Mouse (Mus musculus) small intestine, adult 2 months (tissue): ENCODE measurements at regions not wholly inside any gene's neighbourhood (a gene's known extent, or its start where the extent isn't known, plus 50 kb on each side); places are given as distances from the start of the nearest gene placed in this dataset.

Experiments
- CTCF ChIP-seq: fragments of 200-500 bp; IDR thresholded peaks from 2 replicates; pipeline ENCODE4 v1.5.1; 2012; ENCODE audit warnings: low read depth, mild to moderate bottlenecking, control low read depth, inconsistent platforms, low read length, moderate library complexity, mixed read lengths; ENCODE audit not compliant: insufficient replicate concordance, insufficient read length; ENCODE audit errors: extremely low read depth
- POLR2A ChIP-seq: fragments of 200-500 bp; IDR thresholded peaks from 2 replicates; pipeline ENCODE4 v1.6.1; 2012; ENCODE audit warnings: low read depth, mild to moderate bottlenecking, control low read depth, inconsistent platforms, low read length, moderate library complexity

- TF ChIP-seq CTCF (no peak), POLR2A (no peak)
Measured at GRCm38 (mm10) chr1:81726268-81727132, 506.4 kb upstream of the Gm9747 start.
